Mouse (Mus musculus) ES-Bruce4 (cell line): Measurements from ENCODE around the gene Topors. TPM values are rescaled to one million over a fixed set of nuclear protein-coding genes. Genes with fewer than 3 reads are reported as not detected.

Experiments
- H3K27ac ChIP-seq: 2 replicates; pipeline ENCODE4 v1.5.1; 2012; ENCODE audit warnings: low read length, inconsistent platforms; ENCODE audit not compliant: insufficient read depth
- H3K27me3 ChIP-seq: 2 replicates; pipeline ENCODE4 v1.6.1; 2012; ENCODE audit warnings: mild to moderate bottlenecking, low read length, inconsistent platforms; ENCODE audit not compliant: control insufficient read depth, poor library complexity, insufficient read depth, severe bottlenecking
- H3K36me3 ChIP-seq: 2 replicates; pipeline ENCODE4 v1.6.1; 2012; ENCODE audit warnings: inconsistent platforms, mild to moderate bottlenecking, low read length, moderate library complexity; ENCODE audit not compliant: control insufficient read depth, poor library complexity, insufficient read depth, severe bottlenecking
- H3K4me1 ChIP-seq: one replicate; pipeline ENCODE4 v1.8.1; 2011; ENCODE audit warnings: low read length; ENCODE audit not compliant: control insufficient read depth, insufficient read depth
- H3K4me3 ChIP-seq: 2 replicates; pipeline ENCODE4 v1.5.1; 2011; ENCODE audit warnings: low read depth, mild to moderate bottlenecking, low read length
- H3K9ac ChIP-seq: 2 replicates; pipeline ENCODE4 v1.6.1; 2012; ENCODE audit warnings: low read depth, mild to moderate bottlenecking, inconsistent platforms; ENCODE audit not compliant: poor library complexity, severe bottlenecking
- H3K9me3 ChIP-seq: replicated peaks from 2 replicates; pipeline ENCODE4 v1.6.1; 2012; ENCODE audit warnings: mild to moderate bottlenecking, low read length, inconsistent platforms; ENCODE audit not compliant: control insufficient read depth, poor library complexity, insufficient read depth, severe bottlenecking
- CTCF ChIP-seq: IDR thresholded peaks from one replicate; pipeline ENCODE4 v1.8.1; 2011; ENCODE audit warnings: low read depth, low read length
- EP300 ChIP-seq: IDR thresholded peaks from 2 replicates; pipeline ENCODE4 v1.6.1; 2011; ENCODE audit warnings: low read depth, low read length; ENCODE audit not compliant: insufficient read depth
- POLR2A ChIP-seq: IDR thresholded peaks from one replicate; pipeline ENCODE4 v1.8.1; 2011; ENCODE audit warnings: low read length; ENCODE audit not compliant: insufficient read depth
- polyA plus RNA-seq: library from polyadenylated mRNA; stranded (reverse); fragments of >200 nt; gene quantifications from 2 replicates; pipeline ENCODE4 v1.2.4, GENCODE M21; 2011; ENCODE audit warnings: low read depth; ENCODE audit not compliant: missing spikeins, insufficient read depth, insufficient read length

The Topors gene
- polyA plus RNA-seq, 1 experiment = 62.2 TPM

DNA sequence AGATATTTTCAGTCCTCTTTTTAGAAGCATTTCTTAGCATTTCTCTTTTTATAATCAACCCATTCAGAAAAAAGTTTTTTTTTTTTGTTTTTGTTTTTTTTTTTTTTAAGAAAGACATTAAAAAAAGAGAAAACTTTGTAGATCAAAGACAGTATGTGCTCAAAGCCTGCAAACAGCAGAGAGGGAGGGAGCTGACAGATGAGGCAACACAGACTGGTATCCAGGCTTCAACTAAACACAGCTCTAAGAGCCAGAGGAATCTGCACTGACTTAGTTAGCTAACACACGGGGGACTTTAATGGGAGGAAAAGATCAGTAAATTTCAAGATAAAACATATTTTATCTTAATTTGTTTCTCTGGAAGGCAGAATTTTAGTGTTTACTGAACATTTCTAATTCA lies 5.3 kb downstream of the Topors start:
- Histone ChIP-seq H3K9ac (no peak overlapping the region), H3K27me3 (no peaks in the 10 kb centered on the region), H3K9me3 (no peaks in the 10 kb centered on the region), H3K27ac (no peak overlapping the region), H3K4me3 (no peak overlapping the region), H3K36me3 (peaks cover 60% of the 10 kb centered on the region), H3K4me1 (no peaks in the 10 kb centered on the region)
- TF ChIP-seq POLR2A (no peak), EP300 (no peak)

DNA sequence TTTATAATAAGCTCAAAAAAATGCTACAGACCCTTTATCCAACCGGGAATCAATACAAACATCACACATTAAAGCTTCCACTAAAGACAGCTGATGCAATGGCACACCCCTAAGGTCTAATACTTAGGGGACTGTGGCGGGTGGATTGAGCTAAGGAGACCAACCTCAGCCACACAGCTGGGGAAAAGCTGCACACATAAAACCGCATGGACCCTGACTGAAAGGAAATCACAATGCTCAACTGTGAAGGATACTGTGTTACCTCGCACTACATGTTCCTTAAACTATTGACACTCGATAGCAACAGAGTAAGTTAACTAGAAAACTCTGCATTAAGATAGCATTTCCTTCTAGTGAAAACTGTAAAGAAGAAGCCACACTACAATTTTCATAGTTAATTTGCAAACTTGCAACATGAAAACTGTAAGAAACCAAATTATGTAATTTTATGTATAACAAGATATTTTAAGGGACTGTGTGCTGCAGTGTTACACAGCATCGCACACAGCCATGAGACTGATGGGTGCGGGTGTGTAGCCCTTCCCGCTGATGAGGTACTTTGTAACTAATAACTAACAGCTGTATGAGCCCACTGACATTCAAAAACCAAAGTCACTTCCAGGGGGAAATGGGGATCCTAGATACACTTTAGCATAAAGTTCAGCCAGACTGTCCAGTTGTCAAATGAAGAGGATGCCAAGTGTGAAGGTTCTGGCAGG lies 15.1 kb downstream of the Topors start:
- no peak overlapping the region for H3K9ac ChIP-seq
- no peak for TF ChIP-seq EP300
- no peak for TF ChIP-seq POLR2A
- no peak for TF ChIP-seq CTCF
- H3K4me3 ChIP-seq = no peak overlapping the region
- H3K27ac ChIP-seq = no peak overlapping the region
- H3K4me1 ChIP-seq = no peaks in the 10 kb centered on the region
- H3K36me3 ChIP-seq = peaks cover 5% of the 10 kb centered on the region; the same call in 1 of the 2 replicates
- H3K27me3 ChIP-seq = no peaks in the 10 kb centered on the region
- no peaks in the 10 kb centered on the region for H3K9me3 ChIP-seq

DNA sequence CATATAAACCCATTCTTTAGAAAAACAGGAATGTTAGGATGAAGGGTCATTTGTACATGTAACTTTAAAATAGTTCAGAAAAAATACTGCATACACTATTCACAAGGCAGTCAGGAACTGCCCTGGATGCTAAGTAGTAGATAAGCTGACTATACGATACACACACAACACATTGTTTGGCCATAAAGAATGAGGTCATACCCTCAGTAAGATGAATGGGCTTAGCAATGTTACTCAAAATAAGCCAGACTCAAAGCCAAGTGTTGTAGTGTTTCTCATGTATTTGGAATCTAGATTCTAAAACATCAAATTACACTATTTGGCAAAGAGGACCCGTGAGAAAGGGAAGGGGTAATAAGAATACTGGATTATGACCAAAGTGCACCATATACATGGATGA lies 15.9 kb downstream of the Topors start:
- Histone ChIP-seq H3K9me3 (no peaks in the 10 kb centered on the region), H3K27ac (no peak overlapping the region), H3K9ac (no peak overlapping the region), H3K4me3 (no peak overlapping the region), H3K4me1 (no peaks in the 10 kb centered on the region), H3K36me3 (no peaks in the 10 kb centered on the region), H3K27me3 (no peaks in the 10 kb centered on the region)
- no peak for TF ChIP-seq EP300
- TF ChIP-seq CTCF = no peak
- no peak for TF ChIP-seq POLR2A

DNA sequence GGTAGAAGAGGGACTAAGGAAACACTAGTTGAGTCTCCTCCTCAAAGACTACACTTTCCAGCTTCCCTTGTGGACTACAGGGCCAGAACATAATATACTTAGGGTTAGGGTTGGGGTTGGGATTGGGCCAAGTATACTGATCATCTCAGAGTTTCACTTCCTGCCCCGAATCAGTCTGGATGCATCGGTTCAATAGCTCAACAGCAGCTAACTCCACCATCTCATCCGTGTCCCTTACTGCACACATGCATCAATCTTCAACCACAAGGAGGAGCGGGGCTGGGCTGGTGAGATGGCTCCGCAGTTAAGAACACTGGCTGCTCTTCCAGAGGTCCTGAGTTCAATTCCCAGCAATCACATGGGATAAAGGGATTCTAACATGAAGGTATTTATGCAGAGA lies 18.7 kb downstream of the Topors start:
- Histone ChIP-seq H3K9ac (no peak overlapping the region), H3K4me1 (no peaks in the 10 kb centered on the region), H3K27ac (no peak overlapping the region), H3K27me3 (no peaks in the 10 kb centered on the region), H3K9me3 (no peaks in the 10 kb centered on the region), H3K4me3 (no peak overlapping the region), H3K36me3 (no peaks in the 10 kb centered on the region)
- no peak for TF ChIP-seq CTCF
- TF ChIP-seq POLR2A = no peak
- no peak for TF ChIP-seq EP300

DNA sequence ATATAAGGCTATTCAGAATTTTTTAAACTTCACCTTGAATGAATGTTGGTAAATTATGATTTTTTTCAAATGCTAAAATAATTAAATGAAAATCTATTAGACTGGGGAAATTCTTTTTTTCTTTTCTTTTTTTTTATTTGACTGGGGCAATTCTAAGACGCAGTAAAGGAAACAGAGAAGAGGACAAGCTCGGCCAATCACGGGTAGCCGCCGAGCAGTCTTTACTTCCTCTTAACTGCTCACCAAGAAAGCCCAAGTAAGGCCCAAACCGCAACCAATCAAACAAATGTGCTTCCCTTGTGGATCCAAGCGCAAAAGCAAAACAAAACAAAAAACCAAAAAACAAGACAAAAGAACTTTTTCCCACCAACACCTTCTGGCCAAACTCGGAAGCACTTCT lies 25.6 kb downstream of the Topors start:
- no peaks in the 10 kb centered on the region for H3K36me3 ChIP-seq

DNA sequence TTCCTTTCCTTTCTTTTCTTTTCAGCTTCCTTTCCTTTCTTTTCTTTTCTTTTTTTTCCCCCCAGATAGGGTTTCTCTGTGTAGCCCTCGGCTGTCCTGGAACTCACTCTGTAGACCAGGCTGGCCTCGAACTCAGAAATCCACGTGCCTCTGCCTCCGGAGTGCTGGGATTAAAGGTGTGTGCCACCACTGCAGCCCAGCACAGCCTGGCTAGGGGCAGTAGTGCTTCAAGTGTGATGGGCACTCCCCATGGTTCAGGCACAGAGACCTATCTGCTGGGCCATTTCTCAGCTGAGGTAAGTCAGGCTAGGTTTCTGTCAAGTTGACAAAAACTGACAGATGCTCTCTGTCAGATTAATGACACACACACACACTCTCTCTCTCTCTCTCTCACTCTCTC lies 26.6 kb downstream of the Topors start:
- no peaks in the 10 kb centered on the region for H3K27me3 ChIP-seq
- H3K9me3 ChIP-seq = no peaks in the 10 kb centered on the region
- H3K9ac ChIP-seq = no peak overlapping the region
- TF ChIP-seq EP300 = no peak
- no peak for TF ChIP-seq CTCF
- TF ChIP-seq POLR2A = no peak
- no peaks in the 10 kb centered on the region for H3K4me1 ChIP-seq
- no peak overlapping the region for H3K27ac ChIP-seq
- no peak overlapping the region for H3K4me3 ChIP-seq
- no peaks in the 10 kb centered on the region for H3K36me3 ChIP-seq

More for the DNA sequence above, 25.6 kb downstream of the Topors start:
- Histone ChIP-seq H3K27ac (no peak overlapping the region), H3K9ac (no peak overlapping the region), H3K9me3 (no peaks in the 10 kb centered on the region), H3K4me1 (no peaks in the 10 kb centered on the region), H3K4me3 (no peak overlapping the region), H3K27me3 (no peaks in the 10 kb centered on the region)
- TF ChIP-seq CTCF (no peak), EP300 (no peak), POLR2A (no peak)
